Mouse (Mus musculus) layer of hippocampus, adult 2 months (tissue): ENCODE data around the gene Erbb2. TPM values are rescaled to one million over a fixed set of nuclear protein-coding genes. Genes with fewer than 3 reads are reported as not detected.
A peak's percentile ranks its signal among the peaks of the same experiment; 100 is the strongest.

Source experiments
- DNase-seq, 2 experiments: peaks; one replicate each; pipeline ENCODE4 v3.0.0; 2022; ENCODE audit warnings: low spot score in 2 of 2
- H3K27ac ChIP-seq: fragments of 200-600 bp; 2 replicates; pipeline ENCODE4 v1.8.1; 2022
- H3K4me3 ChIP-seq: fragments of 200-600 bp; 2 replicates; pipeline ENCODE4 v1.8.1; 2022; ENCODE audit warnings: mild to moderate bottlenecking
- CTCF ChIP-seq: fragments of 200-600 bp; conservative IDR thresholded peaks from 2 replicates; pipeline ENCODE4 v1.8.1; 2022; ENCODE audit warnings: antibody characterized with exemption, mild to moderate bottlenecking, moderate library complexity
- total RNA-seq, 2 experiments: library from RNA; stranded (reverse); gene quantifications; 2 replicates each; pipeline ENCODE4 v1.2.3; 2021

Gene Erbb2
- total RNA-seq, 2 experiments from 2014 or later = 1.9 to 2.8 TPM

- TF ChIP-seq CTCF = peak; percentile 82
- no peak overlapping the region for H3K4me3 ChIP-seq
These were observed 23.0 kb upstream of the Erbb2 start for GRCm38 (mm10) chr11:98389221-98389780.

DNA sequence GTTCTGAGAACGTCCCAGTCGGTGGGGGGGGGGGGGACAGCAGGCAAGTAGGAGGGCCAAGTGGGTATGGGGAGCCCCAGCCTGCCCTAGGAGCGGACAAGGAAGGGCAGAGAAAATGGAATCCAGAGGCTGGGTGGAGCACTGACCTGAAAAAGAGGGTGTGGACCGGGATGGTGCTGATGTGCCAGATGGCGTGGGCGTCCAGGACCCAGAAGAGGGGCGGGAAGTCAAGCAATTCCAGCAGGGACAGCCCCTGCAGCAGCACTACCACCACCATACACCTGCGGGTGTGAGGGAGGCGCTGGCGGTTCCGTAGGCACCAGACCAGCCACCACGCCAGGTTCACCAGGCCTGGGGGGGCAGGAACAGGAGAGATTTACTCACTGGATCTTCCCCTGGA is 22.1 kb upstream of the Erbb2 start:
- no peak for TF ChIP-seq CTCF
- no peak overlapping the region for H3K27ac ChIP-seq
- no peak for DNase-seq
- no peak overlapping the region for H3K4me3 ChIP-seq

More at GRCm38 (mm10) chr11:98389221-98389780, 23.0 kb upstream of the Erbb2 start:
- DNase-seq = peak; percentile 63 to 67
- H3K27ac ChIP-seq = no peak overlapping the region

DNA sequence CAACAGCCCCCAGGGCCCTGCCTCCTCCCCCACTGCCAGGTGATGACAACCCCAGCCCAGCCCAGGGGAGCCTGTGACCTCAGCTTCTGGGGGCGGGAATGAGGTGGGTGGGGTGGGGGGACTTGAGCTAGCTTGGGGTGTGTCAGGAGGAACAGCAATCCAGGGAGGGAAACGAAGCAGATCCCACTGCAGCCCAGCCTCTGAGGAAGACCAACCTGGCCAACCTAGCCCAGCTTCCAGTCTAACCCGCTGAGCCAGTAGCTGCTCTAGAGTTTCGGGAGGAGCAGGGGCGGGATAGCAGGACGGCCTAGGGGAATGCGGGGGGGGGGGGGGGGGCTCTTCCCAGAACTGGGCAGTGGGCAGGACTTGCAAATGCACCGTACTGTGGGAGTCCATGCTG is 20.2 kb upstream of the Erbb2 start:
- TF ChIP-seq CTCF = no peak
- Histone ChIP-seq H3K4me3 (no peak overlapping the region), H3K27ac (no peak overlapping the region)
- DNase-seq = no peak

GRCm38 (mm10) chr11:98392645-98393044 is 19.6 kb upstream of the Erbb2 start:
- no peak overlapping the region for H3K27ac ChIP-seq
- DNase-seq = no peak
- TF ChIP-seq CTCF = no peak
- no peak overlapping the region for H3K4me3 ChIP-seq

- no peak overlapping the region for H3K27ac ChIP-seq
- TF ChIP-seq CTCF = no peak
- no peak for DNase-seq
- H3K4me3 ChIP-seq = no peak overlapping the region
These were observed 19.0 kb upstream of the Erbb2 start for GRCm38 (mm10) chr11:98393317-98393716.

DNA sequence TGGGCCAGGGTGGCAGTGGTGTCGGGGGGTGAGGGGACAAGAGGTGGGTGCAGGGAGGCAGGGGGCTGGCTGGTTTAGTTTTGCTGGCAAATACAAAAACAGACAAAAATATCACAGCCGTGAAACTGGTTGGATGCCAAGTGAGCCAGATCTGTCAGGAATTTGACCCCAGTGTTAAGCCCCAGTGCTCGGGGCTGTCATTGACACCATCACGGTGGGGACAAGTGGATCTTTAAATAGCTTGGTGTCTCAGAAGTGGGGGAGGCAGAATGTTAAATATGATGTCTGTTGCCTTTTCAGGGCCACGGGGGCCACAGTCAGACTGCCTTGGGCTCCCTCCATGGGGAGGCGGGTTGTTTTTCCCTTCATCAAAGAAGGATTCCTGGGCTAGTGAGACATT is 18.0 kb upstream of the Erbb2 start:
- H3K27ac ChIP-seq = no peak overlapping the region
- DNase-seq = no peak
- no peak overlapping the region for H3K4me3 ChIP-seq
- no peak for TF ChIP-seq CTCF

- Histone ChIP-seq H3K27ac (no peak overlapping the region), H3K4me3 (no peak overlapping the region)
- TF ChIP-seq CTCF = no peak
- no peak for DNase-seq
These were observed 17.2 kb upstream of the Erbb2 start for GRCm38 (mm10) chr11:98395041-98395440.

DNA sequence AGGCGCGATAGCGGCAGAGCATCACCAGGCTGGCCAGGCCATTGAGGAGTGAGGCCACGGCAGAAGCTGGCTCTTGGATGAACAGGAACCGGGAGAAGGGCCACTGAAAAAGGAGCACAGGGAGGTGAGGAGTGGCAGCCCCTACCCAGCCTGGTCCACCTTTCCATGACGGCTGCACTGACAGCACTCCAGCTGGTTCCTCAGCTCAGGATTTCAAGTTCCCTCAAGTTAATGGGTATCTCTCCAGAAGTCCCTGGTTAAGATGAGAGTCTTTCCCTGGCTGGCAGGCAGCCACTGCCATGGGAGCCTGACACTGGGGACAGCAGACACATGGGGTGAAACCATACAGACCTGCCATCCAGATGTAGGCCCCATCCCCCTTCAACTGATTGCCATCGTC is 14.3 kb upstream of the Erbb2 start:
- H3K4me3 ChIP-seq = no peak overlapping the region
- no peak for TF ChIP-seq CTCF
- DNase-seq = no peak
- H3K27ac ChIP-seq = no peak overlapping the region

- peak within 1 kb of the TSS; percentile 78 for H3K4me3 ChIP-seq
- peak; percentile 77 to 89 for DNase-seq
- H3K27ac ChIP-seq = peak within 1 kb of the TSS; percentile 90
- TF ChIP-seq CTCF = no peak
These were observed 12.0 kb upstream of the Erbb2 start, which contains the start of gene Pgap3 for GRCm38 (mm10) chr11:98400161-98400726. TSS of gene Pgap3 (minus strand) at chr11:98400490.

- DNase-seq = no peak
- peak overlapping the region; percentile 90 for H3K27ac ChIP-seq
- H3K4me3 ChIP-seq = peak overlapping the region; percentile 78
- TF ChIP-seq CTCF = no peak
These were observed 11.5 kb upstream of the Erbb2 start for GRCm38 (mm10) chr11:98400816-98401215.

DNA sequence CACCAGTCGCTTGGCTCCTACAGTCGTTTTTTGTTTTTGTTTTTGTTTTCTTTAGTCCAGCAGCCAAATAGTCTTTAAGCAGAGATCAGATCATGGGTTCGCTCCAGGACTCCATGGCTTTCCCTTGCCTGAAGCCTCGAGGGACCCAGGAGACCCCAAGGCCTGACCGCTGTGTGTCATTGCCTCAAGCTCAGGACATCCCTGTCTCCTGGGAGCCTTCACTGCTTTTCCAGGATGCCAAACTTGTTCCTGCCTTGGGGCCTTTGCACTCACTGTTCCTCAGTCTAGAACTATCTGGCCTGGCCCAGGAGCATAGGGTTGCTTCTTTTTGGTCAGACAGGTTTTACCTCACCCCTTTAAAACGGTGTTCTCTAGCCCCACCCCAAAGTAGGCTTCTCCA is 5.6 kb upstream of the Erbb2 start:
- no peak overlapping the region for H3K4me3 ChIP-seq
- no peak overlapping the region for H3K27ac ChIP-seq
- no peak for TF ChIP-seq CTCF
- no peak for DNase-seq

DNA sequence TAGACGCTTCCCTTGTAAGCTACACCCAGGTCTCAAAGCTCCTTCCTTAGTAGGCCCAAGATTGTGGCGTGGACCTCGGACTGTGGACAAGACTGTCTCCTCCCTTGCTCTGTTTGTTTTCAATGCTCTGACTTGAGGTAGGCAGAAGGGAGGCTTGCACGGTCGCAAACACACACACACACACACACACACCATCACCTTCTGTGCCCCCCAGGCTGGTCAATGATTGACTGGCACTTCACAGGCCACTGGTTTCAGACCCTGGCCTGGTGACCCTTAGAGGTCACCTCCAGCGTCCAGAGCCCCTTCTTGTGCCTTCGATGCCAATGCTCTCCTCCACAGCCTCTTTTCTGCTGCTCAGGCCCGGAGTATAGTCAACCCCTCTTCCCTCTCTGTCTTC is 3.4 kb upstream of the Erbb2 start:
- H3K4me3 ChIP-seq = no peak overlapping the region
- H3K27ac ChIP-seq = no peak overlapping the region
- no peak for DNase-seq
- TF ChIP-seq CTCF = no peak

DNA sequence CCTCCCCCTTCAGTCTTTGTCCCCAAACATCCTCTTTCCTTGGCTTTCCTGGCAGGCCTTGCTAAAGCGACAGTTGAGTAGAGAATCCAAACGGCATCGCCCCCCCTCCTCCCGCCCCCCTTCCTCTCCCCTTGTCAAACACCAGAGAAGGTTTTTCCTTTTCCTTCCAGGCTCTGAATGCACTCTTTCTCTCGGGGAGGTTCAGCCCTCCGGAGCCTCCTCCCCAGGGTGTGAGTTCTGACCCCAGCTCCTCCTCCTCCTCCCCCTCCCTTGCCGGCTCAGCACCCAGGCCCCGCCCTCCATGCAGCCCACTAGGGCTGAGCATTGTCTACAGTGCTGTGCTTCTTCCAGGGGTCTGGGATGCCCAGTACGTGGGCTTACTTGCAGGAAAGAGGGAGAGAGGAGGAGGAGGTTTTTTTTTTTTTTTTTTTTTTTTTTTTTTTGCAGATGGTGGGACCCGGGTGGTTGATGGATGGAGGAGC is 2.9 kb upstream of the Erbb2 start:
- TF ChIP-seq CTCF = no peak
- no peak for DNase-seq
- no peak overlapping the region for H3K4me3 ChIP-seq
- H3K27ac ChIP-seq = no peak overlapping the region

DNA sequence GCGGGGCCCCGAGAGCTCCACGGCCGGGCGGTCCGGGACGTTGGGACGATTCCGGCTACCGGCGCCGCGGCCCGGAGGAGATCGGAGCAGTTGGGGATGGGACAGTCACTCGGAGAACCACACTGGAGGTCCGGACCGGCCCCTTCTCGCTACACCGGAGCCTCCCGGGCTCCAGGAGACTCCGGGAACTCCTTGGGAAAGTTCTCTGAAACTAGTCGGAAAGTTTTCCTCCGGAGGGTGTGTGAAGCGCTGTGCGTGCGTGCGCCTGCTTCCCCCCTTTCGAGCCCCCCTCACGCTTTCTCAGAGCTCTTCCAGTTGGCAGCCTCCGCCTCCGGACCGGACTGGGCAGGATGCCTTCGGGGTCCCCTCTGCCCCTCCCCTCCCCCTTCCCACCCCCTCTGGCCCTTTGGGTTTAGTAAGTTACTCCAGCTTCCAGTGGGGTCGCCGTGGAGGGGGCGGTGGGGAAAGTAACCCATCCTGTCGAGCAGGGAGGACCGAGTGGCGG is 579 bp downstream of the Erbb2 start:
- peak overlapping the region; percentile 63 for H3K4me3 ChIP-seq
- no peak for TF ChIP-seq CTCF
- DNase-seq = no peak
- peak overlapping the region; percentile 69; the same call in 1 of the 2 replicates for H3K27ac ChIP-seq
